Mouse (Mus musculus): ENCODE measurements around the gene Pcdh19.
"Not testable (repeated sequence)": the region's sequence is repeated elsewhere in the genome, so short reads cannot be mapped to it uniquely, and the experiment has no call there.

Gene Pcdh19

DNA sequence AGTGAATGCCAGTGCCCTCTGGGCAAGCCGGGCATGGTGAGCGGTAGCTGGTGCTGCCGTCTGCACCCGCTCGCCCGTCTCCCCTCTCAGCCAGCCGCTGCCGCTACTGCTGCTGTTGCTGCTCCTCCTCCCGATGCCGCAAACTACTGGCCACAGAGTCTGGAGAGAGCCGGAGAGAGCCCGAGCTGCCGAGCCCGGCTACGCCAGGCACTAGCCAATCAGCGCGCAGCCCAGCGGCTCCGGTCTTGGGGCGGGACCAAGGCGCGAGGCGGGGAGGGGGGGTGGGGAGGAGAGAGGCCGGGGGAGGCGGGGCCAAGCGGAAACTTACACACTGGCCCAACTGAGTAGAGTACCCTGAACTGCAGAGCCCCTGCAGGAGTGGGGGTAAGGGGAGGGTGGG is at the start of gene Pcdh19:
Gene Pcdh19, minus strand, starts transcription at position 148 of the 400 bp plus-strand sequence.
- peak; percentile 87 for DNase-seq (ENCODE audit: extremely low read depth, insufficient read length, low spot score)

DNA sequence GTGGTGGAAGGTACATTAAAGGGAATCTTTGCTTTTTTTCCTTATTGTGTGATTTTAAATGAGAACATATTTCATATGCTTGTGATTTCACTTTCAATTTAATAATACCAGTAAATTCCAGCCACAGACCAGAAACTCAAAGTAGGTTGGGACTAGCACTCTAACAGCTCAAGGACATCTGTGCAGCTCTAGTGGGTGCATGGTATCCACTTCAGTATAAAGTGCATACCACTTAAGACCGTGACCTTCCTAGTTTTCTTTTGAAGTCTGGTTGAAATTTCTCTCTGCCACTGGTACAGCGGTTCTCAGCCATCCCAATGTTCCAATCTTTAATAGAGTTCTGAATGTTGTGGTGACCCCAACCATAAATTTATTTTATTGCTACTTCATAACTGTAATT is 47.1 kb upstream of the Pcdh19 start:
- DNase-seq (ENCODE audit: extremely low read depth, insufficient read length, low spot score): no peak

DNA sequence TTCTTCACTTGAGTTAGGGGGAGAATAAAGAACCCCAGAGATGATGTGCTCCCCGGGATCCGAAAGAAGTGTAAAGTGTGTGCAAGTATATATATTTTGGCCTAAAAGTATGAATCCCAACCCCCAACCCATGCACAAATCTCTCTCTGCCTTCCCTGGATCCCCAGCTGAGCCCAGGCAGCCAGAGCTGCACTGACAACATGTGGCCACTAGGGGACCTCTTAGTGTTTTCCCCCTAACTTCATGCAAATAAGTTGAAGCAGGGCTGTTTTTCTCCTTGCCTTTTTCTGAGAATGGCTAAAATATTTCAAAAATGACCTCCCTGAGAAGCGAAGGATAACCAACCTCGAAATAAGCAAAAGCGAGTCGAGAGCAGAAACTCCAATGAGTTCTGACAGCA is 46.2 kb upstream of the Pcdh19 start:
- DNase-seq (ENCODE audit: extremely low read depth, insufficient read length, low spot score): peak; percentile 0

DNA sequence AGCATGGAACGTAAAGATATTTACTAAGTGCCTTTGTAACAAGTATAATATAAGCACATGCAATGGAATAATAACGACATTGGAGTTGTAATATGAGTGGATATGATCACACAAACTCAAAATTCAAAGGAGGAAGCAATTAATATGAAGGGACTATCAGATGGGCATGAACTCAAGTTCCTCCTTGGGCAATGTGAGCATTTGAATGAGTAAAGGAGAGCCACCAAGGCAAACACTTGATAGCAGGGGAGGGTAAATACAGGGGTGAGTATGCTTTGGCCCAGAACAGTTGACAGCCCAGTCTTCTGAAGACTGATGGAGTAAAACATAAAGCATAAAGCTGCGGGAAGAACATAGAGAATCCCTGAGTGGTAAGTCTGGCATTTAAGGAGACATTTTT is 32.7 kb upstream of the Pcdh19 start:
- DNase-seq (ENCODE audit: extremely low read depth, insufficient read length, low spot score): no peak

DNA sequence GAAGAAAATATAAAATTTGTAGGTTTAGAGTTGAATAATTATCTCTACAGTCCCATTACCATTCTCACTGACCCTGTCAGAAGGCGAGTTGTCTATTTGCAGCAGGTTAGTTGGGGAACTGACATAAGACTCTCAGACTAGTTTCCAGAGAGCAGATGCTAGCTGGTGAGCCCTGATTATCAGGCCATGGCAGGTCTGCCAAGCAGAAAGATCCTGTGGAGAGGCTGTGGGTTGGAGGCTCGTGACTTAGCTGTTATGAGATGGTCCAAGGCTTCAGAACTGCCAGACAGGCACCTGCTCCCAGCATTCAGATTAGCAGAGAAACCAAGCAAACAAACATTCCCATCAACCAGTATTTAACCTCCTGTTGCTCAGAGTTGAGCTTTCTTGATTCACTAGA is 21.8 kb upstream of the Pcdh19 start:
- no peak for DNase-seq (ENCODE audit: extremely low read depth, insufficient read length, low spot score)

DNA sequence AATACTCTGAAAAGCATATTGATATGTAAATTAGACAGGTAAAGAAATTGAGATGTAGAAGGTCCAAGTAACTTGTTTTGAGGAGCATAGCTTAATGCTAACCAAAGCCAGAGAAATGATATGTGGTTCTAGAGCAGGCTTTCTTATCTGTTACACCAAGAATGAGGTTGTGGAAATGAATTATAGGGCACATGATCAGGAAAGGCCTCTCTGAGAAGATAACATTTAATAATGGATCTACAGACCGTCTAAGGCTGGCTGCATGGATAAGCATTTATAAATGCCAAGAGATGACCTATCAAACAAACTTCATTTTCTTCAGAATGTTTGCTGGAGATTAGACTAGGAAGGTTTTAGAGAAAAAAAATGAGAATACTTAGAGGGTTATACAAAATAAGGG is 14.1 kb upstream of the Pcdh19 start:
- no peak for DNase-seq (ENCODE audit: extremely low read depth, insufficient read length, low spot score)

DNA sequence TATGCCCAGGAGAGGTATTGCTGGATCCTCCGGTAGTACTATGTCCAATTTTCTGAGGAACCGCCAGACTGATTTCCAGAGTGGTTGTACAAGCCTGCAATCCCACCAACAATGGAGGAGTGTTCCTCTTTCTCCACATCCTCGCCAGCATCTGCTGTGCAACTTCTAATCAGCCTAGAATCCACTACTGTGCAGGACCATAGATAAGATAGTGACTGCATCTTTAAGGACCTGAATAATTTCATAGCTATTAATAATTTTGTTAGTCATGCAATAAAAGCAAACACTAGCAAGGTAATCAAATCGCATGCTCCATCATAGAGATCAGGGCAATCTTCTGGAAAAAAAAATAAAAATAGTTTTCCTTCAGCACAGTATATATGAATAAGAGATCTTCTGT is 9.1 kb upstream of the Pcdh19 start:
- DNase-seq (ENCODE audit: extremely low read depth, insufficient read length, low spot score): not testable (repeated sequence)

DNA sequence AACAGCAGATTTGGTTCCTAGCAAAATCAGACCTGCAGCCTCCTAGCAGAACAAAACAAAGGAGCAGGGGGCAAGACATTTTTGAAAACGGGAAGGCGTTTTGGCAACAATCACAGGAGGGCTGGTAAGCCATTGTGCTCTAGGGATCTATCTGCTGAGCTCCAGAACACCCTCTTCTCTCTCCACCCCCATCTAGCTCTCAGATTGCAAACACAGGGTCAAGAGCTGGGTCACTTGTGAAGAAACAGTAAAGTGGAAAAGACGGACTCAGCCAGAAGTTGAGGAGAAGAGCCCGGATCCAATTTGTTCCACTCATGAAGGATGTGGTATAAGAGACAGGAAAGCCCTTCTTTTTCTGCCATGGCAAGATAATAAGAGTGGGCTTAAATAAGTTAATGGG is 7.7 kb upstream of the Pcdh19 start:
- no peak for DNase-seq (ENCODE audit: extremely low read depth, insufficient read length, low spot score)

DNA sequence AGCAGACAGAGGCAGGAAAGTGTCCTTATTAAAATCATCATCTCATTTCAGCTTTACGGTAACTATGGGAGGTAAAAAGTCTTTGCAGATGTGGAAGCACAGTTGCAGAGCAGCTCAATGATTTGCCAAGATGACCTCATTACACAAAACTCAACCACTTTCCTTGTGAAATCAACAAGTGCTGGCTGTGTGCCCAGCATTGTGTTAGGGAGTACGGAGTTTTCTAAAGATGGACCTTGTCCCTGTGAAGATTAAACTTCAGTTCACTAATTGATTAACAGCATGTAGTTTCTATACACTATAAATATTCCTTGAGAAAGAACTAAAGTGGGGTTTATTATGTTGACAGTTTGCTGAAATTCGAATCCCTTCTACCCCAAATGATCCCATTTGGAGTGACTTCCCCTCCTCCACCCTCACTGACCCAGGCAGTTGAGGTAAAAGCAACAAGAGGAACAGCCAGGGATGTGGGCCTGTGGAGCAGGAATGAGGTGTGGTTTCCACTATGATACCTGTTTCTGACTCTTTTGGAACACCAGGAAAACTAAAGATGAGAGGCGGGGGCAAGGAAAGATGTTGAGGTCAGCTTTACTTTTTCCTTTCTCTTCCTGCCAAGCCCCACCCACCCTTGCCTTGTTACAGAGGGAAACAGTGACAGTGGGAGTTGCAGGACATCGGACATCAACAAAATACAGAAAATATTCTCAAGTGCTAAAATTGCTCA is 4.4 kb upstream of the Pcdh19 start:
- DNase-seq (ENCODE audit: extremely low read depth, insufficient read length, low spot score): no peak

DNA sequence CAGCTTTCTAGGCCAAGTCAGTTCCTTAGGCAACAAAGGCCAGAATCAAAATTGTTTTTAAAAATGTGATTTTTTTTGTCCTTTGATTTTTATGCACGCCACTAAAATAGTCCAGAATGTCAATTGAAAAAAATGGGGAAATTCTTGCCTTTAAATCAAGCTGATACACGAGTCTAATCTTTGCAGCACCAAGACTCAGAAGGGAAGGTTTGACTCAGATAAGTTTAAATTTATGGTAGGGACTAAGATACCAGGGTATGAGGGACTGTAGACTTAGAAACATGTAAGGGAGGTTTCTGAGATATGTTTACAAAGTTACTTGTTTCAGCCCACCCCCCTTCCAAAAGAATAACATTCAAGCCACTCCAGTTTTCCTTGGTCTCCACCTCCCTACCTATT is 3.6 kb upstream of the Pcdh19 start:
- no peak for DNase-seq (ENCODE audit: extremely low read depth, insufficient read length, low spot score)

DNA sequence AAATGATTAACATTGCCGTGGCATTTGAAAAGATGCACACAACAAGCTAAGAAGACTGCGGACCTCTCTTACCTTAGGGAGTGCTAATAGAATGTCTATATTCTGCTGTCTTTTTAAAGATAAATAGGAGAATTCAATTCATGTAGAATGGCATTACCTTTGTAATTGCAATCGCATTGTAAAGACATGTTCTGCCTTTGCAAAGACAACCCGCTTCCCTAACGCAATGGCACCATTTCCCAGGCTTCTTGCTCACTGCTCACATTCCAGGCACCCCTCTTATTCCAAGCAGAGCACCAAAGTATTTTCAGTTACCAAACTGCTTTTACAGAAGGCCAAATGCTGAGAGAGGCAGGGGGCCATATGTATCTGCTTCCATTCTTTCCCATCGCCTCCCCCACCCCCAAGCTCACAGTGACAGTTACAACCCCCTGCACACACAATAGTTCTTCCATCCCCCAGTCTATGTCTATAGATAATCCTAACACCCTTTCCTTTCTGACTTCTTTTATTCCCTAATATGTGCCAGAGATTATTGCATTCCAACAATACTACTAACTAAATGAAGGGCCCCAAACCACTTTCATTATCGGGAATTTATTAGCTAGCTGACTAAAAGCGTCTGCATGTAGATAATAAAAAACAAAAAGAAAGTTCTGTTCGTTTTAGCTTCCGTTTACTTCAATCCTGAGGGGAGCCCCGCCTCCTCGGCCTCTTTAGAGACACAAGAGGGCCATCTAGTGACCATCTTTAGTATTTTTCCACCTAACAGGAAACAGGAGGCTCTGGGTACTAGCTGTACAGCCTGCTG is 3.0 kb upstream of the Pcdh19 start:
- peak; percentile 32 for DNase-seq (ENCODE audit: extremely low read depth, insufficient read length, low spot score)

DNA sequence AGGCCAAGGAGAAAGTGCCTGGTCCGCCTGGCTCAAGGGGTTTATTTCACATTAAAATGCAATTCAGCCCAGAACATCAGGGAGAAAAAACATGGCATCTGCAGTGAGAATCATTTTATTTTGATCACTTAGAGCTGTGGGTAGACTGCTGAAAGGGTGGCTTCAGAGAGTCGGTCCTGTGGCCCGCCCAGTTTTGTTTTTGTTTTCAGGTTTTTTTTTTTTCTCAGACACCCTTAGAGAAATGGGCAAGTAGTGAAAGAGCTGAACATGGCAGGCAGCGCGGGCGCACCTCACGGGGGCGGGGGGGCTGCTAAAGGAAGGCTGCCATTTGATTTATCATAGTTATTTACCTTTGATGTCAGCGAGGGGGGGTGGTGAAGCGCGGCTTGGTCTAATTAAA is 2.0 kb upstream of the Pcdh19 start:
- DNase-seq (ENCODE audit: extremely low read depth, insufficient read length, low spot score): peak; percentile 33

DNA sequence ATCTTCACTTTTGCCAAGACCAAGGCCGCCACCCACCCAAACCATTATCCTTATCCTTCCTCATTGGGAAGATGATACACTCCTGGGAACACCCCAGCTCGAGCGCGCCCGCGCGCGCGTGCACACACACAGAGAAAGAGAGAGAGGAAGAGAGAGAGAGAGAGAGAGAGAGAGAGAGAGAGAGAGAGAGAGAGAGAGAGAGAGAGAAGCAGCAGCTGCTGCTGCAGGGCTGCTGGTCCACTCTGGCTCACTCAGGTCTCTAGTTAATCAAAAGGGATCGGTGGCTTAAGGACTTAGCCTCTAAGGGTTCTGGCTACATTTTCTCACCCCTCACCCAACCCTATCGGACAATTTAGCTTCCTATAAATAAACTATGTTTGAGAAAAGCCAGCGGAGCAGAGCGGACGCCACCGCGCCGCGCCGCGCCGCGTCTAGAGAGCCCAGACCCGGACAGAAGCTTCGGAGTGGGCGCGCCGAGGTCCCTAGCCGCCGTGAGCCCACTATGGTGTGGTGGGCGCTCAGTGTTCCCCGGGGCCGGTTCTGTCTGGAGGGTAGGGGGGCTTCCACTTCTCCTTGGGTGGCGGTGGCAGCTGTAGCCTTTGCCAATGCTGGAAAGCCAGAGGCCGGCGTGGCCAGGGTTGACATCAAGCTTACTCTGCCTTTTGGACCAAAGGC is 926 bp upstream of the Pcdh19 start:
- peak; percentile 74 for DNase-seq (ENCODE audit: extremely low read depth, insufficient read length, low spot score)

DNA sequence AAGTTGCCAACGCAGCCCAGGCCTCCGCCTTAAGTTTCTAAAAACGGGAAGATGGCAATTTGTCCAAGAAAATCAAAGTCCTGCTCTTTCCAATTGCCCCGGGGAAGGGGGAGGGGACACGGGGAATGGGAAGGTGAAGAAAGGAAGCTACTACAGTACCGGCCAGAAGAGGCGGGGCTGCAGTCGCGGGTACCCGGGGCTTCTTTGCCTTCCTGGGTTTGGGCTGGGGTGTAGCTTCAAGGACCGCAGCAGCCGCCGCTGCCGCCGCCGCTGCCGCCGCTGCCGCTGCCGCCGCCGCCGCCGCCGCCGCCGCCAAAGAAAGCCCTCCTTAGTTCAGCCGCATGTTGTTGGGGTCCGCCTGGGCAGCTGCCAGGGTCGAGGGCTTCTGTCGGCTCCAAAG is 631 bp downstream of the Pcdh19 start:
- DNase-seq (ENCODE audit: extremely low read depth, insufficient read length, low spot score): peak; percentile 66

DNA sequence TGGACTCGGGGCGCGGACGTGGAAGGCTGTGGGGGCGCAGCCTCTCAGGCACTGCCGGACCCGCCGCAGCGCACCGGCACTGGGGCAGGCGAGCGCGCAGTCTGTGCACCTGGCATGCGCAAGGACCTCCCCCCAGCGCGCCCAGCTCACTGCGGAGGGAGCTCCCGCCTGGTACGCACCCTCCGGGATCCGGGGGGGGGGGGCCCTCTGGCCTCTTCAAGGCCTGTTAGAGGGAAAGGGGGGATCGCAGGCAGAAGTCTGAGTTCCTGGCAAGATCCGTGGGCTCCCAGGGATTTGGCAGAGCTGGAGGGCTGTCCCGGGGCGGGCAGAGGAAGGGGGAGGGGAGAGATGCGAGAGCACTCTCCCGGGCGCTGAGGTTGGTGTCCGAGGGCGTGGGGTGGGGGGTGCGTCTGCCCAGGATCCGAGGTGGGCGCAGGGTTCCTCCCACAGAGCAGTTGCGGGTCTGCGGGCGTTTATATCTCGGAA is 1.1 kb downstream of the Pcdh19 start:
- DNase-seq (ENCODE audit: extremely low read depth, insufficient read length, low spot score): no peak

DNA sequence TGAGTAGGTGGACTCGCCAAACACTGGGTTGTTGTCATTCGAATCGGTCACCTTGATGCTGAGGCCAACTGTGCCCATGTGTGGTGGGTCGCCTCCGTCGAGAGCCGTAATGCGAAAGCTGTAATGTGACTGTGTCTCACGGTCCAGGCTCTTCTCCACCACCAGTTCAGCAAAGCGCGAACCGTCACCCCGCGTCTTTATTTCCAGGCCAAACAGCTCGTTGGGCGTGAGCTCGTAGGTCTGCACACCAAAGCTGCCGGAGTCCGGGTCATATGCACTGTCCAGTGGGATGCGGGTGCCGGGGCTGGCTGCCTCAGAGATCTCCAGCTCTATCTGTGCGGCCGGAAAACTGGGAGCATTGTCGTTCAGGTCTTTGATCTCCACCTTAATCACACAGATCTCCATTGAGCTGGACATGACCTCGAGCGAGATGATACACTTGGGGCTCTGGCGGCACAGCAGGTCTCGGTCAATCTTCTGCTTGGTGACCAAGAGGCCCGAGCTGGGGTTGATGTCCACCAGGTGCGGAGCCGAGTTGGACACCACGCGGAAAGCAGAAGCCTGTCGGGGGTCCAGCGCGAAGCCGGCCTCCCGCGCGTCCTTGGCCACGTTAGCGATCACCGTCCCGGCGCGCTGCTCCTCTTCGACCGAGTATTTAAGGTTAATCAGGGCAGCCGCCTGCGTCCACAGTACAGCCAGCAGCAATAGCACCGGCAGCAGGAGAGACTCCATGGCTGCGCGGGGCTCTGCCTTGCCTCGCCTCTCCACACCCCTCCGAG is 2.1 kb downstream of the Pcdh19 start:
- DNase-seq (ENCODE audit: extremely low read depth, insufficient read length, low spot score): no peak

DNA sequence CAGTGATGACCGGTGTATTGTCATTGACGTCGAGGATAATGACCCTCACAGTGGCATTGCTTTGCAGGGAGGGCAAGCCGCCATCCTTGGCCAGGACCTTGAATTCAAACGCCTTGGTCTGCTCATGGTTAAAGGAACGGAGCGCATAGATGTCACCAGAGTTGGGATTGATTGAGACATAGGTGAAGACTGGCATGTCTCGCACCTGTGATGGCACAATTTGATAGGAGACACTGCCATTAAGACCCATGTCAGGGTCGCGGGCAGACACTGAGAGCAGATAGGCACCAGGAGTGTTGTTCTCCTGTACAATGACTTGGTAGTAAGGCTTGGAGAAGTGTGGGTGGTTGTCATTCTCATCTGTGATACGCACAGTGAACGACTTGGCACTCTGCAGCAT is 3.2 kb downstream of the Pcdh19 start:
- DNase-seq (ENCODE audit: extremely low read depth, insufficient read length, low spot score): no peak

DNA sequence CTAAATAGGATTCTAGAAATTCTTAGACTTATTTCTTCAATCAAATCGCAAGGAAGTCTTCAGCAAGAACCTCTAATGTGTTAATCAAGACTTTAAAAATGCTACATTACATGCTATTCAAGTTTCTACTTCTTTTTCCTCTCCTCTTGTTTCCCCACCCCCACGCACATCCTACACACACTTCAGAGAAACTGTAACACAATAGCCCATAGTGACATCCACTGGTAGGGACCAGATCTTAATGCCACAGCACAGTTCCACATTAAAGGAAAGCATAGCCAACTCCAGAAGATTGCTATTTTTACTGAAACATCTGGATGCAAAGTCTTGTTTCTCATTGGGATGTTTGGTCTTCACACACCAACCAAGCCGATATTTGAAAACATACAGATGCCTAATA is 4.8 kb downstream of the Pcdh19 start:
- DNase-seq (ENCODE audit: extremely low read depth, insufficient read length, low spot score): no peak

DNA sequence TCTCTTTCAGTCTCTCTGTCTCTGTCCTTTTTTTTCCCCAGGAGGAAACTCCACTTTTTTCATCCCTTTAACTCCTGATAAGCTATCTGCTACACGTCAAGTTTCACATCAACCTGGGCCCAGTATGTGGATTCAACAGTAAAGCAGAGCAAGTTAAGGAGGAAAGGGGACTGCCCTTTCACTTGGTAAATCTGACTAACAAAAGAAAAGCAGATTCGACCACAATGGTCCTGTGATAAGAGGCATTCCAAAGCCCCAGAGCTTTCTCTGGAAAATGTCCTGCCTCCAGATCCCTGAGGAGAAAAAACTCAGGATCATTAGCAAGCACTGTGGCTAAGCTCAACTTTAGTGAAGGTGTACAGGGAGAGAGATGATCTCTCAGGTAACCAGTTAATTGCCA is 13.7 kb downstream of the Pcdh19 start:
- no peak for DNase-seq (ENCODE audit: extremely low read depth, insufficient read length, low spot score)

DNA sequence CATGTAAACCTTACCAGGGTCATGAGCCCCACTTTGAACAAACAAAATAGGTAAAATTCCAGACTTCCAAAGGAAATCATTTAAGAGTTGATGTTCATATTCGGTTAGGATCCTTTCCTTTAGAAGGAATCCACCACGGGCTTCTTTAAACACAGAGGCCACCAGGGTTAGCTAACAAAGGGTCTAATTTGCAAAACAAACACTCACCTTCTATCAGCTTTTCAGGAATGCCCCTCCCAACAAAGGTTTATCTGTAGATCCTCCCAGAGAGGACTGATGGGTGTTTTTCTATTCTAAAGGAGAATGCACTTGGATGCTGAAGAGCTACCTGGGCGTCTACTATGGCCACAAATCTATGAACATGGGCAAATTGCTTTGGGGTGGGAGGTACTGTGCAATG is 15.0 kb downstream of the Pcdh19 start:
- no peak for DNase-seq (ENCODE audit: extremely low read depth, insufficient read length, low spot score)

DNA sequence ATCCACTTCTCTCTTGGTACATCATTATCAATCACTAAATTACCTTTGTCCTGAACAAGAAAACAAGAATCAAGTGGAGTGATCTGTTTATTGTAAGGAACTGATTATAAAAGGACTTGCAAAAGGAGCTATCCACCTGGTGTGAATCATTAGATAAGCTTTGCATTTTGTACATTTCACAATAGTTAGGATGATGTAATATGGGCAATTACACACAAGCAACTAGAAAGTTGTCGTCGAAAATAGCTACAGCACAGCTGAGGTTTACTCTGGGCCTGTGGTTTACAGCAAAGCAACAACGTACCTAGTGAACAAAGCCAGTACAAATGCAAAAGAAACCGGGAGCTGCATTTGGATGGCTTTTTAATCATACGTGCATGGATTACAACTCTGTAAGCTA is 28.7 kb downstream of the Pcdh19 start:
- DNase-seq (ENCODE audit: extremely low read depth, insufficient read length, low spot score): no peak
